Mouse (Mus musculus): ENCODE measurements around the gene 1600014C23Rik. TPM values are rescaled to one million over a fixed set of nuclear protein-coding genes. Genes with fewer than 3 reads are reported as not detected.

The 1600014C23Rik gene
- polyA plus RNA-seq, 1 experiment from 2014 or later: not detected

DNA sequence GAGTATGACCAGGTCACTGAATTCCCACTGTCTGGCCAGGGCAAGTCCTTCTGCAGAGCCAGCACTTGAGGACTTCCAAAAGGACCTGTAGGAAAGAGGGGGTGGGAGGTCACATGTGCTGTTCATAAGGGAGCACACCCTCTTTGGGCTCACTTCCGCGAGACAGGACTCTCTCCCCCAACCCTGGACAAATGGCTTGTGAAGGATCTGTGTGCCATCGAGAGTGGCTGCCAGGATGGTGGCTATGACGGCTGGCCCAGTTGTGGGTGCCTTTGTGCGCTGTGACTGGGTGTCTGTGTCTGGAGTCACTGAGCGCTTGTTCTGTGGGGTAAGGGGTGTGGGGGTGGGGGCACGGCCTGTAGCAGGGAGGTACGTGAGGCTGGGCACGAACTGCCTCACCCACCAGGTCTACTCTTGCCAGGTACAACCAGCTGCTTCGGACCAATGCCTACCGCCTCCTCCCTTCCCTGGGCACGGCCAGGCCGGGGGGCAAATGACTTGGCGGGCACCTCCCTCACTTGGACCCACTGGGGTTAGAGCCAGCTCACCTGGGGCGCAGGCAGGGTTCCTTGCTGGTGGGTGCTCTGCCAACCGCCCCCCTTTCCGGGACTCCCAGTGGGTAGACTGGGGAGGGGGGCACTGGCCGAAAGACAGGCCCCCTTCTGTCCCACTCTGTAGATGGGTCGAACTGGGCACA, 458 bp downstream of the 1600014C23Rik start:
- DNase-seq (ENCODE audit: low spot score): no peak
- Histone ChIP-seq H3K4me3 (replicated peaks; ENCODE audit: low read length) (peak overlapping the region; percentile 28), H3K9ac (peak overlapping the region; percentile 62; the same call in 1 of the 2 replicates), H3K27me3 (ENCODE audit: control insufficient read depth, insufficient read depth, low read length) (0 out of 2 replicates have a peak, but pooled peaks cover 4% of the 10 kb centered on the region), H3K36me3 (replicated peaks; ENCODE audit: control insufficient read depth, insufficient read depth) (no peaks in the 10 kb centered on the region), H3K27ac (no peak overlapping the region), H3K4me1 (replicated peaks; ENCODE audit: control insufficient read depth, insufficient read depth, low read length) (peaks cover 32% of the 10 kb centered on the region), H3K9me3 (ENCODE audit: control insufficient read depth, low read length) (no peaks in the 10 kb centered on the region), H3K4me2 (replicated peaks) (peak overlapping the region; percentile 78)
- 43% methylated on average over 19 of the region's 19 CpGs for WGBS
- ATAC-seq (ENCODE audit: low FRiP score): peak; percentile 1

DNA sequence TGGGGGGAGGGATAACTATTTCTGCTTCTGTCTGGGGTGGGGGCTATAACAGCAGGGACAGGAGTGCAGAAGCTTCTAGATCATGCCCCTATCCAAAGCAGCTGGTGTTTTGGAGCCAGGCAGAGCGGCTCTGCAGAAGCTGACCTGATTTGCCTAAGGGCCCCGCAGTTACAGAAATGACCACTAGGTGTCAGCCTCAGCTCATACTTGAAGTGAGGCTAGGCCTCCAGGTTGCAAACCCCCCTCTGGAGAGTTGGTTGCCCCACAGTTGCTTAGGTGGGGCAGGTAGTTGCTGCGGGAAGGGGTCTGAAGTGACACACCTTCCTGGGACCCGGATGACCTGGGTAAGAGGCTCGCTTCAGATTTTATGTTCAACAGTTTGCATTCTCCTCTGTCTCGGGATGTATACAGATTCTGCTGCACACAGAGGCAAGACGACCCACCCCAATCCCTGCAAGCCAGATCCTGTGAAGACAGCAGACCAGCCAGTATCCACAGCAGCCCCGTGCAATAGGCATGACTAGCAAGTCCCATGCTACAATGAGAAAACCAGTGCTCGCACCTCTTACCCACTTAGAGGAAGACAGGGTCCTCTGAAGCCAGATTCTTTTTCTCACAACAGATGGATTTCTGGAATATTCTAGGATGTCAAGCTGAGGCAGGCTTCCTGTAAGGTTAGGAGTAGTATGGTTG, 2.3 kb downstream of the 1600014C23Rik start:
- WGBS: 26% methylated on average over 9 of the region's 9 CpGs

DNA sequence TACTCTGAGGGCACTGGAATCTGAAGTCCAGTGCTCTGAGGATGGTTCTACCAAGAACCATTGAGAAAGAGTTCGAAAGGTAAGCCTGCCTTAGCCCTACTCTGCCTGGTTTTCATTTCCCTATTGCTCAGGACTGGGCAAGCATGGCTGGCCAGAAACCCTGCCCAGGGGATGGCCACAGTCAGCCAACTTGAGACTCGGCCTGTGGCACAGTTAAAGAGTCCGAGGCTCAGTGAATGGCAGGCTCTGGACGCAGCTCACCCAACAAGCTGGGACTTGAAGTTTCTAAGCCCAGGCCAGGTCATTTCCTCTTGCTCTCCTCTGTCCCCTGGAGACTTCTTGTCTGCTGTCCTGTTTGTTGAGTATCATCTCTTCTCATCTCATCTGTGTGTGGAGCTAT, 2.9 kb downstream of the 1600014C23Rik start:
- no peak overlapping the region for H3K4me2 ChIP-seq (replicated peaks)
- no peak overlapping the region for H3K9ac ChIP-seq
- H3K27ac ChIP-seq: no peak overlapping the region
- 0 out of 2 replicates have a peak, but pooled peaks cover 4% of the 10 kb centered on the region for H3K27me3 ChIP-seq (ENCODE audit: control insufficient read depth, insufficient read depth, low read length)
- no peak for ATAC-seq (ENCODE audit: low FRiP score)
- no peak overlapping the region for H3K4me3 ChIP-seq (replicated peaks; ENCODE audit: low read length)
- WGBS: 91% methylated on average over 4 of the region's 4 CpGs
- no peaks in the 10 kb centered on the region for H3K9me3 ChIP-seq (ENCODE audit: control insufficient read depth, low read length)
- no peaks in the 10 kb centered on the region for H3K36me3 ChIP-seq (replicated peaks; ENCODE audit: control insufficient read depth, insufficient read depth)
- peaks cover 18% of the 10 kb centered on the region for H3K4me1 ChIP-seq (replicated peaks; ENCODE audit: control insufficient read depth, insufficient read depth, low read length)
- DNase-seq (ENCODE audit: low spot score): no peak

More for the DNA sequence above, 2.3 kb downstream of the 1600014C23Rik start:
- Histone ChIP-seq H3K36me3 (replicated peaks; ENCODE audit: control insufficient read depth, insufficient read depth) (no peaks in the 10 kb centered on the region), H3K9ac (no peak overlapping the region), H3K27me3 (ENCODE audit: control insufficient read depth, insufficient read depth, low read length) (0 out of 2 replicates have a peak, but pooled peaks cover 4% of the 10 kb centered on the region), H3K4me1 (replicated peaks; ENCODE audit: control insufficient read depth, insufficient read depth, low read length) (peaks cover 24% of the 10 kb centered on the region), H3K4me2 (replicated peaks) (no peak overlapping the region), H3K27ac (no peak overlapping the region), H3K9me3 (ENCODE audit: control insufficient read depth, low read length) (no peaks in the 10 kb centered on the region), H3K4me3 (replicated peaks; ENCODE audit: low read length) (no peak overlapping the region)
- ATAC-seq (ENCODE audit: low FRiP score) (0 out of 2 replicates have a peak, but pooled peaks have one; percentile 18), DNase-seq (ENCODE audit: low spot score) (peak; percentile 96)

DNA sequence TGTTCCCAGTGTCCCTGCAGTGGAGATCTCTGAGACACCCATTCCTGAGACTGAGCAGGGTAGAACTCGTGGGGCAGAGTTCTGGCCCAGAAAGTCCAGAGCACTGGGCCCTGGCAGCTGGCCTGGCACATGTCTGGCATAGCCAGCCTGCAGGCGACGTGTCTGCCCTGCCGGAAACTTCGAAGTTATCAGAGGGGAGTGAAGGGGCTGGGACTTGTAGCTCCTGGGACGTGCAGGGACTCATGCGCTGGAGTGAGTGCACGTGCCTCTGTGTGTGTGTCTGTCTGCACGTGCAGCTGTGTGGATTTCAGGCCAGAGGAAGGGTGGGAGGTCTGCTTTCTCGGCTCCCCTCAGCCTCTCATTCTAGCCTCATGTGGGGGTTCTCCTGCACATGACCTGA, 4.3 kb downstream of the 1600014C23Rik start:
- 67% methylated on average over 10 of the region's 10 CpGs for WGBS
- Histone ChIP-seq H3K4me1 (replicated peaks; ENCODE audit: control insufficient read depth, insufficient read depth, low read length) (peaks cover 13% of the 10 kb centered on the region), H3K27me3 (ENCODE audit: control insufficient read depth, insufficient read depth, low read length) (0 out of 2 replicates have a peak, but pooled peaks cover 4% of the 10 kb centered on the region), H3K9ac (no peak overlapping the region), H3K27ac (no peak overlapping the region), H3K9me3 (ENCODE audit: control insufficient read depth, low read length) (no peaks in the 10 kb centered on the region), H3K4me2 (replicated peaks) (no peak overlapping the region), H3K4me3 (replicated peaks; ENCODE audit: low read length) (no peak overlapping the region), H3K36me3 (replicated peaks; ENCODE audit: control insufficient read depth, insufficient read depth) (no peaks in the 10 kb centered on the region)
- DNase-seq (ENCODE audit: low spot score) (no peak), ATAC-seq (ENCODE audit: low FRiP score) (no peak)

GRCm38 (mm10) chr17:45727983-45728723, 5.5 kb downstream of the 1600014C23Rik start:
- H3K36me3 ChIP-seq (replicated peaks; ENCODE audit: control insufficient read depth, insufficient read depth): no peaks in the 10 kb centered on the region
- H3K4me3 ChIP-seq (replicated peaks; ENCODE audit: low read length): no peak overlapping the region
- H3K4me2 ChIP-seq (replicated peaks): no peak overlapping the region
- no peaks in the 10 kb centered on the region for H3K9me3 ChIP-seq (ENCODE audit: control insufficient read depth, low read length)
- H3K9ac ChIP-seq: no peak overlapping the region
- WGBS: 68% methylated on average over 8 of the region's 8 CpGs
- DNase-seq (ENCODE audit: low spot score): no peak
- H3K27me3 ChIP-seq (ENCODE audit: control insufficient read depth, insufficient read depth, low read length): 0 out of 2 replicates have a peak, but pooled peaks cover 3% of the 10 kb centered on the region
- no peak for ATAC-seq (ENCODE audit: low FRiP score)
- H3K4me1 ChIP-seq (replicated peaks; ENCODE audit: control insufficient read depth, insufficient read depth, low read length): peaks cover 6% of the 10 kb centered on the region
- no peak overlapping the region for H3K27ac ChIP-seq

DNA sequence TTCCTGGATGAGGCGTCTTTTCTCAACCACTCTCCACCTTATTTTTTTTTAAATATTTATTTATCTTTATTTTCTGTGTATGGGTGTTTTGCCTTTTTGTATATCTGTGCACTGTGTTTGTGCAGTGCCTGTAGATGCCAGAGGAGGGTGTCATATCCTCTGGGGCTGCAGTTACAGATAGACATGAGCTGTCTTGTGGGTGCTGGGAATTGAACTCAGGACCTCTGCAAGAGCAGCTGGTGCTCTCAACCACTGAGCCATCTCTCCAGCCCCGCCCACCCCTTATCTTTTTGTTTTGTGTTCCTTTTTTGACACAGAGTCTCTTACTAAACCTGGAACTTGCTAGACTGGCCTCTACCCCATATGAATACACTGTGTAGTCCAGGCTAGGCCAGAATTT, 6.2 kb downstream of the 1600014C23Rik start:
- DNase-seq (ENCODE audit: low spot score) (no peak), ATAC-seq (ENCODE audit: low FRiP score) (no peak)
- H3K4me1 ChIP-seq (replicated peaks; ENCODE audit: control insufficient read depth, insufficient read depth, low read length): peaks cover 10% of the 10 kb centered on the region
- H3K4me2 ChIP-seq (replicated peaks): no peak overlapping the region
- H3K27ac ChIP-seq: no peak overlapping the region
- no peak overlapping the region for H3K4me3 ChIP-seq (replicated peaks; ENCODE audit: low read length)
- H3K9ac ChIP-seq: no peak overlapping the region
- H3K9me3 ChIP-seq (ENCODE audit: control insufficient read depth, low read length): no peaks in the 10 kb centered on the region
- H3K36me3 ChIP-seq (replicated peaks; ENCODE audit: control insufficient read depth, insufficient read depth): no peaks in the 10 kb centered on the region
- 78% methylated on average over 2 of the region's 2 CpGs for WGBS
- H3K27me3 ChIP-seq (ENCODE audit: control insufficient read depth, insufficient read depth, low read length): no peaks in the 10 kb centered on the region

GRCm38 (mm10) chr17:45726249-45726648, 7.4 kb downstream of the 1600014C23Rik start:
- WGBS: 68% methylated on average over 7 of the region's 7 CpGs
- H3K9me3 ChIP-seq (ENCODE audit: control insufficient read depth, low read length): no peaks in the 10 kb centered on the region
- DNase-seq (ENCODE audit: low spot score): no peak
- H3K36me3 ChIP-seq (replicated peaks; ENCODE audit: control insufficient read depth, insufficient read depth): no peaks in the 10 kb centered on the region
- no peak for ATAC-seq (ENCODE audit: low FRiP score)
- H3K9ac ChIP-seq: no peak overlapping the region
- no peak overlapping the region for H3K27ac ChIP-seq
- H3K4me3 ChIP-seq (replicated peaks; ENCODE audit: low read length): no peak overlapping the region
- peaks cover 14% of the 10 kb centered on the region for H3K4me1 ChIP-seq (replicated peaks; ENCODE audit: control insufficient read depth, insufficient read depth, low read length)
- no peaks in the 10 kb centered on the region for H3K27me3 ChIP-seq (ENCODE audit: control insufficient read depth, insufficient read depth, low read length)
- H3K4me2 ChIP-seq (replicated peaks): no peak overlapping the region

DNA sequence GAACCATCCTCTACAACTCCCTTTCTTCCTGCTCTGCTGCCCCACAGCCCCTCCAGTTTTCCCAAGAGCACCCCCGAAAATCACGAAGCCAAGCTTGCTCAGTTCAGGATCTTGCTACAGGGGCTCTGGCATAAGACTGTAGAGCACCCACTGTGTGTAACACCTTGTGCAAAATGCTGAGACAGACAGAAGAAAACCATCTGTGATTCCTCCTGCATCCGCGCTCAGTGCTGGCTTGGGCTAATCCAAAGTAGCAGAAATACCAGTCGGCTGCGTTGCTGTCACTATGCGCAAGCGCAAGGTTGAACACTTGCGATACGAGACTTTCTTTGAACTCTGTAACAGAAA, 9.1 kb downstream of the 1600014C23Rik start:
- 0 out of 2 replicates have a peak overlapping the region, but pooled peaks have one; percentile 55 for H3K4me2 ChIP-seq (replicated peaks)
- no peaks in the 10 kb centered on the region for H3K27me3 ChIP-seq (ENCODE audit: control insufficient read depth, insufficient read depth, low read length)
- ATAC-seq (ENCODE audit: low FRiP score): peak; percentile 12; the same call in 1 of the 2 replicates
- 0 out of 2 replicates have a peak overlapping the region, but pooled peaks have one; percentile 76 for H3K9ac ChIP-seq
- WGBS: 83% methylated on average over 10 of the region's 10 CpGs
- H3K27ac ChIP-seq: no peak overlapping the region
- H3K9me3 ChIP-seq (ENCODE audit: control insufficient read depth, low read length): no peaks in the 10 kb centered on the region
- H3K4me1 ChIP-seq (replicated peaks; ENCODE audit: control insufficient read depth, insufficient read depth, low read length): peaks cover 14% of the 10 kb centered on the region
- H3K4me3 ChIP-seq (replicated peaks; ENCODE audit: low read length): no peak overlapping the region
- H3K36me3 ChIP-seq (replicated peaks; ENCODE audit: control insufficient read depth, insufficient read depth): no peaks in the 10 kb centered on the region
- DNase-seq (ENCODE audit: low spot score): no peak

Measured in hindbrain, embryonic 14.5 days (tissue).